29 mouse cellular contexts compared by ENCODE assay signal in genomic region chr10:62236165-62236564, GRCm38 (mm10). TPM values are rescaled to one million over a fixed set of nuclear protein-coding genes. Genes with fewer than 3 reads are reported as not detected.
DNase-seq lines count a peak whose midpoint lies in the region; ATAC-seq and TF ChIP-seq lines count a peak whose summit lies in the region.
"Had no signal": no experiment of that assay in that cellular context is flagged by ENCODE, and none has a peak within 500 bp of the region (broad histone marks: within the 10 kb centered on the region; RNA-seq: fewer than 3 reads in every experiment).

No protein-coding gene starts in this region.

- no peaks in the 10 kb centered on the region for H3K9me3 ChIP-seq in liver, embryonic 12.5 days (replicated peaks)
- H3K9me3 ChIP-seq in liver, postnatal 0 days (ENCODE audit: low read length), result no peaks in the 10 kb centered on the region
- H3K9me3 ChIP-seq: embryonic facial prominence, embryonic 12.5 days; forebrain, embryonic 12.5 days; heart, embryonic 13.5 days; hindbrain, embryonic 15.5 days had no signal

- peaks cover 70% of the 10 kb centered on the region for H3K4me1 ChIP-seq in liver, embryonic 12.5 days
- H3K4me1 ChIP-seq in liver, postnatal 0 days (ENCODE audit: insufficient read depth), result peaks cover 5% of the 10 kb centered on the region
- H3K4me1 ChIP-seq in bone marrow, adult 2 months (ENCODE audit: control insufficient read depth, insufficient read depth, low read length), result no peaks in the 10 kb centered on the region; the same call in 1 of the 2 replicates

- peak; percentile 26 for DNase-seq in layer of hippocampus, adult 11-12 months (ENCODE audit: low spot score)
- no peak for DNase-seq in layer of hippocampus, postnatal 14 days (ENCODE audit: low spot score in 2 of 2)
- DNase-seq in liver, postnatal 0 days, result no peak
- no peak for DNase-seq in embryo, embryonic 9.5 days (ENCODE audit: extremely low spot score)
- no peak for DNase-seq in adrenal gland, postnatal 14 days
- DNase-seq: adrenal gland, postnatal 25 days; cerebellum, adult 11 months; cerebellum, adult 8-10 months; cerebellum, postnatal 14 days; embryo, embryonic 11 days; gastrocnemius, adult 2 months; gastrocnemius, postnatal 25 days; heart, postnatal 36 days had no signal

- H3K9ac ChIP-seq in liver, embryonic 12.5 days, result no peak overlapping the region
- no peak overlapping the region for H3K9ac ChIP-seq in liver, postnatal 0 days (replicated peaks)
- H3K9ac ChIP-seq: embryonic facial prominence, embryonic 12.5 days; forebrain, embryonic 12.5 days; heart, embryonic 13.5 days; hindbrain, embryonic 15.5 days had no signal

- no peak overlapping the region for H3K4me3 ChIP-seq in liver, embryonic 12.5 days
- no peak overlapping the region for H3K4me3 ChIP-seq in liver, postnatal 0 days (ENCODE audit: low read depth, low read length)
- no peak overlapping the region for H3K4me3 ChIP-seq in bone marrow, adult 2 months (replicated peaks; ENCODE audit: control insufficient read depth, low read depth, low read length)
- H3K4me3 ChIP-seq: embryonic facial prominence, embryonic 12.5 days; forebrain, embryonic 12.5 days; gastrocnemius, adult 2 months; heart, embryonic 13.5 days; hindbrain, embryonic 15.5 days had no signal

- TF ChIP-seq EP300 in liver, postnatal 0 days (IDR thresholded peaks at IDR 0.05; ENCODE audit: low read depth), result no peak

- H3K36me3 ChIP-seq in liver, embryonic 12.5 days, result no peaks in the 10 kb centered on the region
- H3K36me3 ChIP-seq in liver, postnatal 0 days (replicated peaks; ENCODE audit: insufficient read depth, low read length), result no peaks in the 10 kb centered on the region
- H3K36me3 ChIP-seq: embryonic facial prominence, embryonic 12.5 days; forebrain, embryonic 12.5 days; heart, embryonic 13.5 days; hindbrain, embryonic 15.5 days had no signal

- no peak for TF ChIP-seq POLR2A in bone marrow, adult 2 months (IDR thresholded peaks at IDR 0.05; ENCODE audit: borderline replicate concordance, control insufficient read depth, low read depth, low read length)

- WGBS in liver, embryonic 12.5 days (ENCODE audit: insufficient replicate concordance), result 82% methylated on average over 6 of the region's 6 CpGs
- WGBS in liver, postnatal 0 days (ENCODE audit: insufficient replicate concordance), result 88% methylated on average over 6 of the region's 6 CpGs
- 78% methylated on average over 6 of the region's 6 CpGs for WGBS in bone marrow, adult 2 months

- no peaks in the 10 kb centered on the region; the same call in 1 of the 2 replicates for H3K27me3 ChIP-seq in liver, embryonic 12.5 days (replicated peaks)
- H3K27me3 ChIP-seq in liver, postnatal 0 days (ENCODE audit: insufficient read depth, low read length), result no peaks in the 10 kb centered on the region
- H3K27me3 ChIP-seq: embryonic facial prominence, embryonic 12.5 days; hindbrain, embryonic 15.5 days; Patski had no signal

- no peak overlapping the region for H3K4me2 ChIP-seq in liver, embryonic 12.5 days
- no peak overlapping the region for H3K4me2 ChIP-seq in liver, postnatal 0 days (ENCODE audit: low read depth, low read length)
- H3K4me2 ChIP-seq: embryonic facial prominence, embryonic 12.5 days; forebrain, embryonic 12.5 days; heart, embryonic 13.5 days; hindbrain, embryonic 15.5 days had no signal

- ATAC-seq in liver, embryonic 12.5 days, result no peak
- ATAC-seq in liver, postnatal 0 days, result no peak
- ATAC-seq: activated CD4-positive, CD25-positive, alpha-beta regulatory T cell, adult 4 months; forebrain, embryonic 16.5 days; Patski had no signal

- peak overlapping the region; percentile 84 for H3K27ac ChIP-seq in liver, embryonic 12.5 days
- H3K27ac ChIP-seq in liver, postnatal 0 days (ENCODE audit: low read depth), result no peak overlapping the region
- H3K27ac ChIP-seq in bone marrow, adult 2 months (ENCODE audit: control insufficient read depth, insufficient read depth, low read depth, low read length, poor library complexity), result peak overlapping the region; percentile 3; the same call in 1 of the 2 replicates
- H3K27ac ChIP-seq: embryonic facial prominence, embryonic 12.5 days; forebrain, embryonic 12.5 days; gastrocnemius, adult 2 months; heart, embryonic 13.5 days; hindbrain, embryonic 15.5 days had no signal

- no peak for TF ChIP-seq CTCF in liver, postnatal 0 days (IDR thresholded peaks at IDR 0.05; ENCODE audit: low read depth)
- TF ChIP-seq CTCF in bone marrow, adult 2 months (IDR thresholded peaks at IDR 0.05; ENCODE audit: control insufficient read depth, insufficient read depth, low read length), result no peak

RNA-seq across cellular contexts. Expression of gene Tspan15, which starts 5.1 kb away (rescaled TPM):
- total RNA-seq in layer of hippocampus, postnatal 14 days (2021), result 10 to 100 TPM; 18.0 to 20.0 TPM
- polyA plus RNA-seq in liver, embryonic 12.5 days (2016; fragmentation: Nextera tagmentation; extraction: Ambion mirVana), result 8.9 and 11.6 TPM in 2 replicates
- polyA plus RNA-seq in liver, postnatal 0 days (2015; fragmentation: Nextera tagmentation; extraction: Ambion mirVana), result 11.5 and 13.0 TPM in 2 replicates
- 2.7 and 5.3 TPM in 2 replicates for polyA plus RNA-seq in bone marrow, adult 2 months (2011; ENCODE audit: insufficient read depth, insufficient read length, low replicate concordance, missing spikeins)
- 17.2 and 22.9 TPM in 2 replicates for total RNA-seq in adrenal gland, postnatal 14 days (2021)
- total RNA-seq: granulocyte monocyte progenitor cell, adult 5-6 weeks had no signal

RNA-seq across cellular contexts. Expression of gene Tacr2, which starts 16.1 kb away (rescaled TPM):
- under 1 TPM; 0.18 to 0.33 TPM for total RNA-seq in layer of hippocampus, postnatal 14 days (2021)
- not detected in 2 replicates for polyA plus RNA-seq in liver, embryonic 12.5 days (2016; fragmentation: Nextera tagmentation; extraction: Ambion mirVana)
- polyA plus RNA-seq in liver, postnatal 0 days (2015; fragmentation: Nextera tagmentation; extraction: Ambion mirVana), result not detected in 2 replicates
- polyA plus RNA-seq in bone marrow, adult 2 months (2011; ENCODE audit: insufficient read depth, insufficient read length, low replicate concordance, missing spikeins), result not detected in 2 replicates
- total RNA-seq in adrenal gland, postnatal 14 days (2021), result 10.1 and 15.3 TPM in 2 replicates
- total RNA-seq: common myeloid progenitor, adult 5-6 weeks; gastrocnemius, adult 2 months; gastrocnemius, postnatal 25 days; granulocyte monocyte progenitor cell, adult 5-6 weeks; heart, adult 8-10 months; heart, postnatal 36 days; MEL had no signal
- polyA plus RNA-seq: activated CD4-positive, CD25-positive, alpha-beta regulatory T cell, adult 4 months; brain, embryonic 14.5 days; embryonic facial prominence, embryonic 12.5 days; forebrain, embryonic 12.5 days; forebrain, embryonic 16.5 days; heart, embryonic 13.5 days; heart, postnatal 0 days; hindbrain, embryonic 11.5 days; hindbrain, embryonic 15.5 days had no signal
